Mouse (Mus musculus): Measurements from ENCODE around the gene Espn.

- TF ChIP-seq EP300 (IDR thresholded peaks at IDR 0.05) = no peak
- no peak for TF ChIP-seq CTCF (IDR thresholded peaks at IDR 0.05)
Measured at GRCm38 (mm10) chr4:152182205-152182604, 30.0 kb upstream of the Espn start.

All from lung, postnatal 0 days (tissue).